Mouse (Mus musculus) liver, adult 2 months (tissue): ENCODE measurements around the gene Mfsd2b.

Source experiments
- CTCF ChIP-seq: fragments of 200-500 bp; IDR thresholded peaks from 2 replicates; pipeline ENCODE4 v1.5.1; 2011; ENCODE audit warnings: low read depth, low read length, control low read depth
- POLR2A ChIP-seq: fragments of 200-500 bp; IDR thresholded peaks from 2 replicates; pipeline ENCODE4 v1.6.1; 2011; ENCODE audit warnings: low read length, control low read depth; ENCODE audit not compliant: insufficient read depth; ENCODE audit errors: extremely low read depth

- TF ChIP-seq CTCF (no peak), POLR2A (no peak)
Observed at GRCm38 (mm10) chr12:4914944-4915343, 40.8 kb upstream of the Mfsd2b start.
